Mouse (Mus musculus) heart, embryonic 11.5 days (tissue): Measurements from ENCODE around the gene Safb. TPM values are rescaled to one million over a fixed set of nuclear protein-coding genes. Genes with fewer than 3 reads are reported as not detected.

Experiments used
- ATAC-seq: fragments of 200-750 bp; cut with Nextera tagmentation; replicated peaks from 2 replicates; pipeline ENCODE4 v1.8.0; 2017; ENCODE audit warnings: moderate library complexity; ENCODE audit not compliant: insufficient number of reproducible peaks, low FRiP score, low TSS enrichment
- H3K27ac ChIP-seq: fragments of 300-500 bp; sonication (generic); 2 replicates; pipeline ENCODE4 v1.5.1; 2014; ENCODE audit warnings: mild to moderate bottlenecking, low read depth, low read length
- H3K27me3 ChIP-seq: fragments of 300-500 bp; sonication (generic); 2 replicates; pipeline ENCODE4 v1.6.1; 2014; ENCODE audit warnings: mild to moderate bottlenecking, low read length, mixed read lengths; ENCODE audit not compliant: control insufficient read depth, insufficient read depth
- H3K36me3 ChIP-seq: fragments of 300-500 bp; sonication (generic); 2 replicates; pipeline ENCODE4 v1.6.1; 2014; ENCODE audit warnings: mild to moderate bottlenecking, low read length, moderate library complexity, mixed read lengths; ENCODE audit not compliant: control insufficient read depth, insufficient read depth
- H3K4me1 ChIP-seq: fragments of 300-500 bp; sonication (generic); 2 replicates; pipeline ENCODE4 v1.6.1; 2014; ENCODE audit warnings: low read length; ENCODE audit not compliant: control insufficient read depth, insufficient read depth
- H3K4me2 ChIP-seq: fragments of 300-500 bp; sonication (generic); 2 replicates; pipeline ENCODE4 v1.6.1; 2014; ENCODE audit warnings: mild to moderate bottlenecking, moderate library complexity
- H3K4me3 ChIP-seq: fragments of 300-500 bp; sonication (generic); 2 replicates; pipeline ENCODE4 v1.5.1; 2014; ENCODE audit warnings: low read depth, low read length
- H3K9ac ChIP-seq: fragments of 300-500 bp; sonication (generic); 2 replicates; pipeline ENCODE4 v1.6.1; 2014; ENCODE audit warnings: mild to moderate bottlenecking, low read depth, low read length, moderate library complexity
- H3K9me3 ChIP-seq: fragments of 300-500 bp; sonication (generic); replicated peaks from 2 replicates; pipeline ENCODE4 v1.6.1; 2016; ENCODE audit warnings: low read length; ENCODE audit not compliant: control insufficient read depth
- WGBS: fragments of 180-500 bp; shearing (Covaris S2); extraction: QIAGEN DNeasy Blood & Tissue Kit; methylation state at CpG from one replicate; pipeline ENCODE4 v1.1.7; 2014; ENCODE audit not compliant: insufficient replicate concordance; 5-methylcytosine and 5-hydroxymethylcytosine counted together
- polyA plus RNA-seq: library from polyadenylated mRNA; unstranded; fragments of >200 nt; fragmentation: Nextera tagmentation; extraction: Ambion mirVana; gene quantifications from 2 replicates; pipeline ENCODE4 v1.2.1, GENCODE M21; 2014

Gene Safb
- polyA plus RNA-seq, 1 experiment from 2014 or later: 65.9 TPM

DNA sequence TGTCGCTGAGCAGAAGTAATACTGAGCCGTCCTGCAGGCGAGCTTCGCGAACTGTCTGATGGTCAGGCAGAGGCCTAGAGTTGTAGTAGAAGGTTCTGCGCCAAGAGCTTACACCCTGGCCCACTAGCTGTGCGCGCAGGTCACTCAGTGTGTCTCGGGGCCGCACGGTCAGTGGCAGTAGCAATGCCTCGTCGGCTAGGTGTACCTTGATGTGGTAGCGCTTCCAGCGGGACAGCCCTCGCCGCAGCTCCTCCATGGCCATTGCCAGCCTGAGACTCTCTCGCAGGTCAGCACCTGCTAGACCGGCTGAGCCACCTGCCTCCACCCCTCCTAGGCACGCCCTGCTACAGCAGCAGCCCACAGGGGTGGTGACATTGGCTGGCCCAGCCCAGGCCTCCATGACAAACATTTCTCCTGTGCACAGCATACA, 30.5 kb upstream of the Safb start, which contains the start of gene Gm20219:
TSS of gene Gm20219 (minus strand) at position 266 of the 430 bp plus-strand sequence.
- H3K27ac ChIP-seq: no peak within 1 kb of the TSS
- 67% methylated on average over 20 of the region's 20 CpGs for WGBS
- no peaks in the 10 kb centered on the region for H3K27me3 ChIP-seq
- H3K4me3 ChIP-seq: no peak within 1 kb of the TSS
- H3K4me1 ChIP-seq: no peaks in the 10 kb centered on the region
- H3K9ac ChIP-seq: no peak within 1 kb of the TSS
- H3K9me3 ChIP-seq: no peaks in the 10 kb centered on the region
- H3K36me3 ChIP-seq: no peaks in the 10 kb centered on the region
- no peak within 1 kb of the TSS for H3K4me2 ChIP-seq
- ATAC-seq: no peak

DNA sequence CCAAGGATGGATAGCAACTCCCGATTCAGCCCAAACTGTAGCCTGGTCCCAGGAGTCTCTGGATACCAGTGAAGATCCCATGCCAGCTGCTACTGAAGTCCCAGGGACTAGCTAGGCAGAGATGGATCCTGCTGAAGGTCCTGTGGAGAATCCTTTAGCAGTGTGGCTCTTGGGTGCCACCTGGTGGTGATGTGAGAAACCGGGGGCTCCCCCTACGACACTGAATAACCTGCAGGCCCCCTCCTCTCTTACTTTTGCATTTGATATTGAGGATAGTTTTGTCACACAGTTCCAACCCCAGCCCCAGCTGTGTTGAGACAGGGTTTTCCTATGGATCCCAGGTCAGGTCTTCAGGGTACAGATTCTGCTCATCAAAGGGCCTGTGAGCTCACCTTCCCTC, 26.2 kb upstream of the Safb start:
- Histone ChIP-seq H3K4me1 (no peaks in the 10 kb centered on the region), H3K9ac (no peak overlapping the region), H3K4me3 (no peak overlapping the region), H3K4me2 (no peak overlapping the region), H3K27me3 (no peaks in the 10 kb centered on the region), H3K9me3 (no peaks in the 10 kb centered on the region), H3K27ac (no peak overlapping the region), H3K36me3 (peaks cover 22% of the 10 kb centered on the region)
- peak; percentile 22; the same call in 1 of the 2 replicates for ATAC-seq
- WGBS: 19% methylated on average over 3 of the region's 3 CpGs

DNA sequence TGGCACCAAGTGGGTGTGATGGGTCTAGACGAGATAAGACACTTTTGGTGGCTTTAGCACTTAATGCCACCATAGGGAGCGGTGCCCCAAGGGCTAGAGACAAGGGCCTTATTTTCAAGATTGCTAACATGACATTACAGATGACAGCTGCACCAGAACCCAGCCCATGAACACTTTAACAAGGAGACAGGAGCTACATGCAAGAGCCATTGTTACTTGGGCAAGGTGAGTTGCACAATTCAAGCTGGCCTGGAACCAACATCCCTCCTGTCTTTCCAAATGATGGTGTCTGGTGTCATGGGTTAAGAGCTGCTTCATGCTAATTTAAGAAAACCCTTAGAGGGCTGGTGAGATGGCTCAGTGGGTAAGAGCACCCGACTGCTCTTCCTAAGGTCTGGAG, 25.2 kb upstream of the Safb start:
- Histone ChIP-seq H3K9me3 (no peaks in the 10 kb centered on the region), H3K27me3 (no peaks in the 10 kb centered on the region), H3K36me3 (peaks cover 31% of the 10 kb centered on the region), H3K27ac (no peak overlapping the region), H3K4me3 (no peak overlapping the region), H3K9ac (no peak overlapping the region), H3K4me2 (no peak overlapping the region), H3K4me1 (no peaks in the 10 kb centered on the region)
- no peak for ATAC-seq
- WGBS: 69% methylated on average over 3 of the region's 3 CpGs

DNA sequence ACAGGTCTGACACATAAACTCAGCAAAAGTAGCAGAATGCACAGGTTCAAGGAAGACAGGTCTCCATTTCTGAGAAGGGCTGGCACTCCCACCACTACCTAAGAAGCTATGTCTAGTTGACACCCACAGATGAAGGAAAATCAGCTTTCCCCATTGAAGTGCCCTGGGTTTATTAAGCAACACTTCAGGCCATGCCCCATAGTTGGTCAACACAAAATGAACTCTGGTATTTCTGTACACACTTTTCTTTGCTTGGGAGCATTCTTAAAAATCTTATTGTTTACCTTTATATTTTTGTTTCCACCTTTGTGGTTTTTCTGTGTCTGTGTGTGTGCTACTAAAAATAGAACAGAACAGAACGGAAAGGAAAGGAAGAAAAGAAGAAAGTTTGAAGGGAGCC, 24.5 kb upstream of the Safb start:
- no peak for ATAC-seq
- no peaks in the 10 kb centered on the region for H3K4me1 ChIP-seq
- H3K27me3 ChIP-seq: no peaks in the 10 kb centered on the region
- 62% methylated on average over 1 of the region's 1 CpGs for WGBS
- H3K4me2 ChIP-seq: no peak overlapping the region
- no peak overlapping the region for H3K27ac ChIP-seq
- H3K9me3 ChIP-seq: no peaks in the 10 kb centered on the region
- no peak overlapping the region for H3K4me3 ChIP-seq
- no peak overlapping the region for H3K9ac ChIP-seq
- H3K36me3 ChIP-seq: peaks cover 38% of the 10 kb centered on the region

DNA sequence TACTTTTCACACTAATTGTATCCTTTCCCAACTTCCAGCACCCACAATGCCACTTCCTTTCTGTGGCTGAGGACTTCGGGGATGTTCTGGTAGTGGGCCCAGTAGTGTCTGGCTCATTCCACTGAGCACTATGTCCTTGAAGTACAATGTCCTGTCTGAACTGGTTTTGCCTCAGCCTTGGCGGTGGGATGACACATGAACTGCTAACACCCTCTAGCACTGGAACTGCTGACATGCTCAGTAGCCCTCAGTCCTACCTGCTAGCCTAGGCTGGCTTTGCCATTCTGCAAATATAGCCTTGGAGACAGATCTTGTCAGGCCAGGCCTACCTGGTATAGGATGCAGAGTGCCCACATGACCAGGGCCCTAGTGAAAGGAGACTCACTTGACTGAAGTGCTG, 22.8 kb upstream of the Safb start:
- Histone ChIP-seq H3K9ac (no peak overlapping the region), H3K4me1 (no peaks in the 10 kb centered on the region), H3K4me2 (no peak overlapping the region), H3K27ac (no peak overlapping the region), H3K27me3 (no peaks in the 10 kb centered on the region), H3K9me3 (no peaks in the 10 kb centered on the region), H3K36me3 (peaks cover 55% of the 10 kb centered on the region), H3K4me3 (no peak overlapping the region)
- 95% methylated on average over 2 of the region's 2 CpGs for WGBS
- no peak for ATAC-seq

DNA sequence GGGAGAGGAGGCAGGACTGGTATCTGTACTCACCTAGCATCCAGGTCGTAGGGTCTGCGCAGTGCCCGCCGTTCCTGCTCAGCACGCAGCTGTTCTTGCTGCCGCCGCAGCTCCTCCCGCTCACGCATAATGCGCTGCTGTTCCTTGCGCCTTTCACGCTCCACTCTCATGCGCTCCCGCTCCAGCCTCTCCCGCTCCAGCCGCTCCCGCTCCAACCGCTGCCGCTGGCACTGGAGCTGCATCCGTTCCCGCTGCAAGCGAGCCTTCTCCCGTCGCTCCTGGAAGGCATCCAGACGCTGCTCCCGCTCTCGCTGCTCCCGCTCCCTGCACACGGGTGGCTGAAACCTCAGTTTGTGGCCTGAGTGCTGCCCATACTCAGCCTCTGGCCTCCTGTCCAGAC, 18.3 kb upstream of the Safb start:
- no peaks in the 10 kb centered on the region for H3K27me3 ChIP-seq
- H3K36me3 ChIP-seq: peaks cover 78% of the 10 kb centered on the region
- H3K9me3 ChIP-seq: no peaks in the 10 kb centered on the region
- H3K4me1 ChIP-seq: no peaks in the 10 kb centered on the region
- H3K27ac ChIP-seq: no peak overlapping the region
- H3K4me2 ChIP-seq: no peak overlapping the region
- no peak overlapping the region for H3K9ac ChIP-seq
- no peak overlapping the region for H3K4me3 ChIP-seq
- 92% methylated on average over 29 of the region's 29 CpGs for WGBS
- no peak for ATAC-seq

DNA sequence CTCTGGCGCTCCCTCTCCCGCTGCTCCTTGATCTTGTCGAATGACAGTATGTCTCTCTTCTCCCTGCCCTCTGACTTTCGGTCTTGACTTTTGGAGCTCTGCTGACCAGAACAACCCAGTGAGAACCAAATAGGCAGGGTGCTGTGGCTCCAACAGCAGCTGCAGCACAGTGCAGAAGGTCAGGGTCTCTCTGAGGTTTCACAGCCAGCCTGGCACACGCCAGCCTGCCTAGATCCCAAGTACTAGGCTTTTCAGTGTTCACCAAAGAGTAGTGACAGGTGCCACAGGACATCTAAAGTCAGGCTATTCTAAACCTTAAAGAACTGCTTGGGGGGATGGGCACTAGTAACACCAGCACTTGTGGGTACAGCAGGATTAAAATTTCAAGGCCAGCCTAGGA, 17.7 kb upstream of the Safb start:
- Histone ChIP-seq H3K27ac (no peak overlapping the region), H3K36me3 (peaks cover 78% of the 10 kb centered on the region), H3K4me2 (no peak overlapping the region), H3K4me3 (no peak overlapping the region), H3K4me1 (no peaks in the 10 kb centered on the region), H3K9ac (no peak overlapping the region), H3K9me3 (no peaks in the 10 kb centered on the region), H3K27me3 (no peaks in the 10 kb centered on the region)
- 92% methylated on average over 5 of the region's 5 CpGs for WGBS
- no peak for ATAC-seq

DNA sequence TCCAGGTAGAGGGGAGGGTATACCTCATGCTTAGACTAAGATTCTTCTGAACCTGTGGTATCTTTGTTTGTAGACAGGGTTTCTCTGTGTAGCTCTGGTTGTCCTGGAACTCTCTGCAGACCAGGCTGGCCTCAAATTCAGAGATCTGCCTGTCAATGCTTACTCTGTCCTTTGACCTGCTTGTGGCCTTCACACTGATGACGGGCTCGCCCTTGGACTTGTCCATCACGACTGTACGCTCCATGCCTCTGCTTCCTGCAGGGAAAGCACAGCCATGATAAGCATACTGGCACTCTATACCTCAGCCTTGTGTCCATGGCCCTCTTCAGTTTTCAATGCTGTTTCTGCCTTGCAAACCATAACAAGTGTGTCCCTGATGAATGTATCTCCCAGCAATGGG, 17.3 kb upstream of the Safb start:
- ATAC-seq: no peak
- no peaks in the 10 kb centered on the region for H3K4me1 ChIP-seq
- no peaks in the 10 kb centered on the region for H3K9me3 ChIP-seq
- no peak overlapping the region for H3K27ac ChIP-seq
- H3K27me3 ChIP-seq: no peaks in the 10 kb centered on the region
- no peak overlapping the region for H3K4me3 ChIP-seq
- H3K4me2 ChIP-seq: no peak overlapping the region
- peaks cover 73% of the 10 kb centered on the region for H3K36me3 ChIP-seq
- 92% methylated on average over 4 of the region's 4 CpGs for WGBS
- no peak overlapping the region for H3K9ac ChIP-seq

DNA sequence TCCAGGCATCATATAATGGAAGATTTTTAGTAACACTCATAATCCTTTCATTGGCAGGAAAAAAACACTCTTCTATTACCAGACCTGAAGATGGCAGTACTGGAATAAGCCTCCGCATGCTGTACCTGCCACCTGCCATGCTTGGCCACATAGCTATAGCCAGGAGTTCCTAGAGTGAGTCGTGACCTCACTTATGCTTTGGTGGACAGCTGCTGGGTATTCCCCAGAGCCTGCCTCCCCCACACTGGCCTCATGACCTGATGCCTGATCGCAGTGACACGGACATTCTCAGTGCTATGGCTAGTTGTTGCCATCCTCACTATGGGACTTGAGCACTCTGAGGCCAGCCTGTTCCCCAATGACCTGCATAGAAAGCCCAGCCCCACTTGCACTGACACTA, 14.3 kb upstream of the Safb start:
- no peaks in the 10 kb centered on the region for H3K27me3 ChIP-seq
- no peak overlapping the region for H3K4me3 ChIP-seq
- ATAC-seq: no peak
- no peak overlapping the region for H3K9ac ChIP-seq
- peaks cover 58% of the 10 kb centered on the region for H3K36me3 ChIP-seq
- no peaks in the 10 kb centered on the region for H3K4me1 ChIP-seq
- H3K9me3 ChIP-seq: no peaks in the 10 kb centered on the region
- no peak overlapping the region for H3K4me2 ChIP-seq
- 91% methylated on average over 4 of the region's 4 CpGs for WGBS
- H3K27ac ChIP-seq: no peak overlapping the region
